Mouse (Mus musculus) limb, embryonic 11.5 days (tissue): Measurements from ENCODE around the gene Dnaic2. TPM values are rescaled to one million over a fixed set of nuclear protein-coding genes. Genes with fewer than 3 reads are reported as not detected.
A peak's percentile ranks its signal among the peaks of the same experiment; 100 is the strongest.

Experiments
- ATAC-seq: fragments of 200-750 bp; cut with Nextera tagmentation; 2 replicates; pipeline ENCODE4 v1.8.0; 2017; ENCODE audit warnings: low read depth; ENCODE audit not compliant: insufficient number of reproducible peaks, low FRiP score, low TSS enrichment
- DNase-seq: peaks from one replicate; pipeline ENCODE4 v3.0.0-alpha.2; 2015; ENCODE audit warnings: low spot score
- H3K27ac ChIP-seq: fragments of 300-500 bp; sonication (generic); replicated peaks from 2 replicates; pipeline ENCODE4 v1.5.1; 2014; ENCODE audit warnings: low read depth, mild to moderate bottlenecking, low read length
- H3K27me3 ChIP-seq: fragments of 300-500 bp; sonication (generic); 2 replicates; pipeline ENCODE4 v1.6.1; 2014; ENCODE audit warnings: mild to moderate bottlenecking, low read length, mixed read lengths; ENCODE audit not compliant: control insufficient read depth, insufficient read depth
- H3K36me3 ChIP-seq: fragments of 300-500 bp; sonication (generic); 2 replicates; pipeline ENCODE4 v1.6.1; 2014; ENCODE audit warnings: mild to moderate bottlenecking, low read length, moderate library complexity, mixed read lengths; ENCODE audit not compliant: control insufficient read depth, insufficient read depth
- H3K4me1 ChIP-seq: fragments of 300-500 bp; sonication (generic); 2 replicates; pipeline ENCODE4 v1.6.1; 2014; ENCODE audit warnings: low read length, mixed read lengths; ENCODE audit not compliant: control insufficient read depth, insufficient read depth
- H3K4me2 ChIP-seq: fragments of 300-500 bp; sonication (generic); 2 replicates; pipeline ENCODE4 v1.6.1; 2014; ENCODE audit warnings: low read depth, mild to moderate bottlenecking, moderate library complexity; ENCODE audit not compliant: severe bottlenecking
- H3K4me3 ChIP-seq: fragments of 300-500 bp; sonication (generic); 2 replicates; pipeline ENCODE4 v1.5.1; 2014; ENCODE audit warnings: low read depth, low read length
- H3K9ac ChIP-seq: fragments of 300-500 bp; sonication (generic); 2 replicates; pipeline ENCODE4 v1.6.1; 2014; ENCODE audit warnings: mild to moderate bottlenecking, low read length
- H3K9me3 ChIP-seq: fragments of 300-500 bp; sonication (generic); 2 replicates; pipeline ENCODE4 v1.6.1; 2016; ENCODE audit warnings: low read length; ENCODE audit not compliant: control insufficient read depth
- WGBS: fragments of 180-500 bp; shearing (Covaris S2); extraction: QIAGEN DNeasy Blood & Tissue Kit; methylation state at CpG from one replicate; pipeline ENCODE4 v1.1.7; 2014; 5-methylcytosine and 5-hydroxymethylcytosine counted together
- polyA plus RNA-seq: library from polyadenylated mRNA; unstranded; fragments of >200 nt; fragmentation: Nextera tagmentation; extraction: Ambion mirVana; gene quantifications from 2 replicates; pipeline ENCODE4 v1.2.1, GENCODE M21; 2014

The Dnaic2 gene
- polyA plus RNA-seq, 1 experiment from 2014 or later = 0.20 TPM

DNA sequence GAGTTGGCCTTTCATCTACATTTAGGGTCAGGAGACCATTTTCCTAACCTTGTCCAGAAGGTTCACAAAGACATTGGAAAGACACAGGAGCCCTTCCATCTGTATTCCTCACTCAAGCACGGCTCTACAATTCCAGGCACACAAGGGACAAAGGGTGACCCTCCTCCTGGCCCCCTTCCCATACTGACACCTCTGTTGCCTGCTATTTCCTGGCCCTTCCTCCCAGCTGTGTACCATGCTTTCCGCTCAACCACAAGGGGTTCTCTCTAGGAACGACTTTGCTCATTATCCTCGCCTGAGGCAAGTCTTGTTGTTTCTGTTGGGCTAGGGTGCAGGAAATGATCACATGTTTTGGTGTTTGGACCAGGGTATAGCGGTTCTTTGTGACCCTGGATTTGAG lies 1.1 kb downstream of the Dnaic2 start:
- 44% methylated on average over 5 of the region's 5 CpGs for WGBS
- H3K27ac ChIP-seq = no peak overlapping the region
- no peak overlapping the region for H3K9ac ChIP-seq
- DNase-seq = no peak
- ATAC-seq = no peak
- no peaks in the 10 kb centered on the region for H3K9me3 ChIP-seq
- no peaks in the 10 kb centered on the region for H3K36me3 ChIP-seq
- H3K27me3 ChIP-seq = no peaks in the 10 kb centered on the region
- H3K4me3 ChIP-seq = no peak overlapping the region
- H3K4me2 ChIP-seq = no peak overlapping the region
- H3K4me1 ChIP-seq = peaks cover 15% of the 10 kb centered on the region

DNA sequence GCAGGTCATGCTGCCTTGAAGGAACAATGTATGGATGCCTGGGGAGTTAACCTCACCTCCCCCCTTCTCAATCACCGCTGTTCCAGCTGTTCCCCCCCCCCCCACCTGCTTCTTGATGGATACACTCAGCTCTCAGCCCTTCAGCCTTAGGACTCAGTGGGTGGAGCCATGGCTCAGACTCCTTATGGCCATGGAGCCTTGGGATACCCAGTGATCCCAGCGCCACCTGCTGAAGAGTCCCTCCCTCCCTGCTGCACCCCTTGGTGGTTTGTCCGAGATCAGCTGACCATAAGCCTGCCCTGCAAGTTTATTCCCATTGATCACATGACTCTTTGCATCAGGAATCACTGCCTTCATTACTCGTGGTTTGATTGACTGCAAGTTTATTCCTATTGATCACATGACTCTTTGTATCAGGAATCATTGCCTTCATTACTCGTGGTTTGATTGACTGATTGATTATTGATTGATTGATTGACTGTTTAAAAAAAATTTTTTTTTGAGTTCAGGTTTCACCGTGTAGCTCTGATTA lies 2.7 kb downstream of the Dnaic2 start:
- Histone ChIP-seq H3K36me3 (no peaks in the 10 kb centered on the region), H3K27ac (no peak overlapping the region), H3K4me2 (no peak overlapping the region), H3K4me1 (peaks cover 13% of the 10 kb centered on the region), H3K4me3 (no peak overlapping the region), H3K27me3 (no peaks in the 10 kb centered on the region), H3K9me3 (no peaks in the 10 kb centered on the region), H3K9ac (no peak overlapping the region)
- no peak for DNase-seq
- ATAC-seq = no peak
- 53% methylated on average over 6 of the region's 6 CpGs for WGBS

DNA sequence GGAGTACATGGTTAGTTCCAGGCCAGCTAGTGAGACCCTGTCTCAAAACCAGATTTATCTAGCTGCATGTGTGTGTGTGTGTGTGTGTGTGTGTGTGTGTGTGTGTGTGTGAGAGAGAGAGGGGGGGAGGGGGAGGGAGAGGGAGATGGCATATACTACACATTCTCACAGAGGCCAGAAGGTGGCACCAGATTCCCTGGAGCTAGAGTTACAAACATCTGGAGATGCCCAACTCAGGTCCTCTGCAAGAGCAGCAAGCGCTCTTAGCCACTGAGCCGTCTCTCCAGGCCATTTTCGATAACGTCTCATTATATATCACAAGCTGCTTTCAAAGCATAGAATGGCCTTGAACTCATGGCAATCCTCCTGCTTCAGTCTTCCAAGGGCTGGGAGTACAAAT lies 4.5 kb downstream of the Dnaic2 start:
- no peak for ATAC-seq
- no peaks in the 10 kb centered on the region for H3K27me3 ChIP-seq
- H3K36me3 ChIP-seq = no peaks in the 10 kb centered on the region
- H3K27ac ChIP-seq = no peak overlapping the region
- DNase-seq = no peak
- H3K4me3 ChIP-seq = no peak overlapping the region
- peaks cover 8% of the 10 kb centered on the region for H3K4me1 ChIP-seq
- H3K4me2 ChIP-seq = no peak overlapping the region
- no peaks in the 10 kb centered on the region for H3K9me3 ChIP-seq
- no peak overlapping the region for H3K9ac ChIP-seq
- 74% methylated on average over 4 of the region's 4 CpGs for WGBS

DNA sequence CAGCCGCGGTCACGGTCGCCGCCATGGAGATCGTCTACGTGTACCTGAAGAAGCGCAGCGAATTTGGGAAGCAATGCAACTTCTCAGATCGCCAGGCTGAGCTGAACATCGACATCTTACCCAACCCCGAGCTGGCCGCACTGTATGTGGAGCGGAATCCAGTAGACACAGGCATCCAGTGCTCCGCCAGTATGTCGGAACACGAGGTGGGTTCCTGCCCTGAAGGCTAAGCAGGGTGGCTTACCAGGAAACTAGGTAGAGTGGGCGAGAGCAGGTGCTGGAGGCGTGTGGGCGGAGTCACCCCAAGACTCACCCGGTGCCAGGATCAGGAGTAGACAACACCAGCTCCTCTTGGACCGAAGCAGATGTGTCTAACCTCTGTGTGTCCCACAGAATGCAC lies 5.7 kb downstream of the Dnaic2 start:
- 73% methylated on average over 22 of the region's 22 CpGs for WGBS
- Histone ChIP-seq H3K4me2 (no peak overlapping the region), H3K4me1 (no peaks in the 10 kb centered on the region), H3K36me3 (no peaks in the 10 kb centered on the region), H3K27me3 (no peaks in the 10 kb centered on the region), H3K9me3 (no peaks in the 10 kb centered on the region), H3K9ac (no peak overlapping the region), H3K27ac (no peak overlapping the region), H3K4me3 (no peak overlapping the region)
- no peak for DNase-seq
- no peak for ATAC-seq

DNA sequence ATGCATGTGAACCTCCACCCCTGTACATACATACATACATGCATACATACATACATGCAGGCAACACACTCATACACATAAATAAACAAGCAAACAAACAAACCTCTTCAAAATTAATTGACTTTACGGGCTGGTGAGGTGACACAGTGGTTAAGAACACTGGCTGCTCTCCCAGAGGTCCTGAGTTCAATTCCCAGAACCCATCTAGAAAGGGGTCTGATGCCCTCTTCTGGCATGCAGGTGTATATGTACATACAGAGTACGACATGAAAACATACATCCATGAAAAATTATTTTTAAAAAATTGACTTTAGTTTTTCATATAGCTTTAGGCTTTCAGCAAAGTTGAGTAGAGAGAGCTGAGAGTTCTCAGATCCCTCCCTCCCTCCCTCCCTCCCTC lies 8.9 kb downstream of the Dnaic2 start:
- Histone ChIP-seq H3K27me3 (no peaks in the 10 kb centered on the region), H3K27ac (no peak overlapping the region), H3K4me3 (no peak overlapping the region), H3K4me1 (no peaks in the 10 kb centered on the region), H3K36me3 (no peaks in the 10 kb centered on the region), H3K4me2 (no peak overlapping the region), H3K9ac (no peak overlapping the region), H3K9me3 (no peaks in the 10 kb centered on the region)
- no peak for DNase-seq
- ATAC-seq = no peak
- 83% methylated on average over 2 of the region's 2 CpGs for WGBS

DNA sequence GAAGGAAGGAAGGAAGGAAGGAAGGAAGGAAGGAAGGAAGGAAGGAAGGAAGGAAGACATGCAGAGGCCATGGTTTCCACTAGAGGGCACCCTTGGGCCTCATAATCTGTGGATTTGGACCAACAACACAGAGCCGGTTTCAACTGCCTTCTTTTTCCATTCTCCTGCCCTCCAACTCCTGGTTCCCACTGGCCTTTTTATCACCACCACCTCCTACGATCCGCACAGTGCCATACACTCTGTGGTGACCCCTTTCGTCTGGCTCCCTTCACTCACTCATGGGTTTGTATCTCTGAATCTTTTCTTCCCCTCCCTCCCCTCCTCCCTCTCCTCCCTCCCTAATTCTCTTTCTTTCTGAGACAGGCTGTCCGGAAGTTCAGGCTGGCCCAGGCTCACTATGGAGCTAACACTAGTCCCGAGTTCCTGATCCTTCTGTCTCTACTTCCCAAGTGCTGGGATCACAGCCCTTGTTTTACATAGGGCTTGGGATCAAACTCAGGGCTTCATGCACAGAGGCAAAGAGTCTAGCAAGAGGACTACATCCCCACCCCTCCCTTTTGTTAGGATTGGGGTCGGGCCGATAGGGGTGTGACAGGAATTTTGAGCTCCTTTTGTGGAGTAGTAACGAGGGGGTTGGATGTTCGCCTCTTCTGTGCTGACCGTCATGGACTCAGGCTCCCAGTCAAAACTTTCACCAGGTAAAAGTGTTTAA lies 9.9 kb downstream of the Dnaic2 start:
- H3K4me1 ChIP-seq = no peaks in the 10 kb centered on the region
- no peak overlapping the region for H3K9ac ChIP-seq
- no peaks in the 10 kb centered on the region for H3K9me3 ChIP-seq
- no peaks in the 10 kb centered on the region for H3K36me3 ChIP-seq
- no peaks in the 10 kb centered on the region for H3K27me3 ChIP-seq
- WGBS = 36% methylated on average over 11 of the region's 11 CpGs
- H3K27ac ChIP-seq = no peak overlapping the region
- DNase-seq (peak; percentile 65), ATAC-seq (no peak)
- H3K4me3 ChIP-seq = no peak overlapping the region
- H3K4me2 ChIP-seq = no peak overlapping the region

DNA sequence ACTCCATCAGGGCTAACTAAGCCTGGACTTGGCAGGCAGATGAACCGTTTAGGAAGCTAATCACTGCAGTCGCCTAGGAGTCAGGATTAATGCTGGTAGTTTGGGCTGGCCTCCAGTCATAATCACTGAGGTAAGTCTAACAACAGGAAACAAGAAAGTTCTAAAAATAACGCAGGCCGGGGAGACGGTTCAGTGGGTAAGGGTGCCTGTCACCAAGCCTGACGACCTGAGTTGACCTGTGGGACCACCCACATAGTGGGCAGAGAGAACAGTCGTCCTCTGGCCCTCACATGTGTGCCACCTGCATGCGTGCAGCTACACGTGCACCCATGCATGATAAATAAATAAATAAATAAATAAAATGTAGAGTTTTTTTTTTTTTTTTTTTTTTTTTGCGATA lies 13.4 kb downstream of the Dnaic2 start:
- no peak overlapping the region for H3K9ac ChIP-seq
- 45% methylated on average over 10 of the region's 10 CpGs for WGBS
- H3K4me3 ChIP-seq = no peak overlapping the region
- no peaks in the 10 kb centered on the region for H3K9me3 ChIP-seq
- no peaks in the 10 kb centered on the region for H3K36me3 ChIP-seq
- ATAC-seq (no peak), DNase-seq (no peak)
- no peaks in the 10 kb centered on the region for H3K27me3 ChIP-seq
- no peak overlapping the region for H3K27ac ChIP-seq
- H3K4me2 ChIP-seq = no peak overlapping the region
- no peaks in the 10 kb centered on the region for H3K4me1 ChIP-seq

DNA sequence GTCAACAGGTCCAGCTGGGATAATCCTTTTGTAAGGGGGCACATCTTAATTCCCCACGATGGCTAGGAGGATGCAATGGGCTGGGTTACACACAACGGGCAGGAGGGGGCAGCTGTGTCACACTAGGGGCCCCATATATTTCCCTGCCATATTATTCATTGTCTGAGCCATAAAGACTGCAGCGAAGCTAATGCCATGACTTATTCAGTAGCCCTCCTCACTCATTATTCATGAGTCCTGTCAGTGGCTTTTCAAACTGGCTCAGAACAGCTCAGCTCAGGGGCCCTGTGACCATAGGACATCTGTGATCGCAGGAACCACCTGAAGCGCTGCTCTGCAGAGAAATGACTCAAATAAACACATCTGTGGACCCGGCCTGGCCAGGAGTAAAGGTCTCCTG lies 14.2 kb downstream of the Dnaic2 start:
- Histone ChIP-seq H3K9ac (no peak overlapping the region), H3K27me3 (0 out of 2 replicates have a peak, but pooled peaks cover 2% of the 10 kb centered on the region), H3K4me3 (no peak overlapping the region), H3K4me2 (no peak overlapping the region), H3K27ac (no peak overlapping the region), H3K9me3 (no peaks in the 10 kb centered on the region), H3K4me1 (no peaks in the 10 kb centered on the region), H3K36me3 (no peaks in the 10 kb centered on the region)
- DNase-seq (no peak), ATAC-seq (no peak)
- WGBS = 54% methylated on average over 6 of the region's 6 CpGs

DNA sequence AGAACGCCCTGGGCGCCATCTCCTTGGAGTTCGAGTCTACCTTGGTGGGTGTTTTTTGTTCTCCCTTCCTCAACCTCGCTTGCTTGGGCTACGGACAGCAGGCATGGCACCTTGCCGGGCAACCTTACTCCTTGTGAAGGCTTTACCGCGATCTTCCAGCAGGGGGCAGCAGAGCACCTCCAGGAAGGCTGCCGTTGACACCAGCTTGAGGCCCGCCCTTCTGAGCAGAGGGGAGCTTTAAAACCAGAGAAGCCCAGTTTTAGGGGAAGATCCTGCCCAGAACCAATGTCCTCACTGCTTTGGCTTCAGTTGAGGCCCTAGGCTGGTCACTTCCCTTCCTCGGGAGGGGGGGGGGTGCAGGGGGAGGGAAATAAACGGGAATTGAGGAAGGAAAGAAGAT lies 17.9 kb downstream of the Dnaic2 start:
- Histone ChIP-seq H3K27ac (no peak overlapping the region), H3K9ac (no peak overlapping the region), H3K4me3 (no peak overlapping the region), H3K4me1 (no peaks in the 10 kb centered on the region), H3K9me3 (no peaks in the 10 kb centered on the region), H3K4me2 (no peak overlapping the region), H3K36me3 (no peaks in the 10 kb centered on the region), H3K27me3 (0 out of 2 replicates have a peak, but pooled peaks cover 2% of the 10 kb centered on the region)
- DNase-seq (peak; percentile 97), ATAC-seq (no peak)
- WGBS = 1% methylated on average over 12 of the region's 12 CpGs
